Mouse (Mus musculus) Patski (cell line): ENCODE measurements around the gene Arrb1. TPM values are rescaled to one million over a fixed set of nuclear protein-coding genes. Genes with fewer than 3 reads are reported as not detected.

Source experiments
- ATAC-seq: fragments of 100-300 bp; one replicate; pipeline ENCODE4 v1.8.0; 2021
- CTCF ChIA-PET: fragments of 350-600 bp; sonication (Branson Sonifier 250); formaldehyde crosslinking; loops from one replicate; lab custom pipeline; 2022; ENCODE audit warnings: inconsistent platforms; lab: Charles Lee
- POLR2A ChIA-PET: fragments of 350-600 bp; sonication (Branson Sonifier 250); formaldehyde crosslinking; loops from one replicate; lab custom pipeline; 2022; ENCODE audit warnings: antibody characterized with exemption, inconsistent platforms; lab: Charles Lee
- DNase-seq: peaks from one replicate; pipeline ENCODE4 v3.0.0-alpha.2; 2011; ENCODE audit warnings: low read depth, low spot score
- H3K27me3 ChIP-seq: fragments of 371-371 bp; one replicate; pipeline ENCODE4 v1.5.1; 2021
- CTCF ChIP-seq: fragments of 100-300 bp; IDR thresholded peaks from one replicate; pipeline ENCODE4 v1.5.1; 2021
- in situ Hi-C: fragments of 300-500 bp; cut with MboI; formaldehyde crosslinking; loops from 3 replicates; pipeline ENCODE4 v1.11.1; 2018; ENCODE audit warnings: low pct_unique_long_range_greater_than_20kb, mixed read lengths
- polyA plus RNA-seq: library from polyadenylated mRNA; unstranded; gene quantifications from one replicate; pipeline ENCODE4 v1.2.3, GENCODE M21; 2021

Arrb1 gene
- polyA plus RNA-seq, 1 experiment from 2014 or later = 11.7 TPM

DNA sequence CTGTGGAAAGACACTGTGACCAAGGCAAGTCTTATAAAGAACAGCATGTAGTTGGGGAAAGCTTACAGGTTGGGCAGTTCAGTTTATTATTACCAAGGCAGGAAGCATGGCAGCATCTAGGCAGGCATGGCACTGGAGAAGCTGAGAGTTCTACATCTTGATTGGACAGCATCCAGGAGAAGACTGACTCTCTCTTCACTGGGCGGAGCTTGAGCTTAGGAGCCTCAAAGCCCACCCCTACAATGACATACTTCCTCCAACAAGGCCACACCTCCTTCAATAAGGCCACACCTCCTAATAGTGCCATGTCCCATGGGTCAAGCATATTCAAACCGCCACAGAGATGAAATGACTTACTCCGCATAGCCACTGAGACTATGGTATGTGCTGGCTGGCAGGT lies 16.4 kb downstream of the Arrb1 start:
- ChIA-PET POLR2A (interaction anchor here (0.6 kb wide), 1 partner anchor 95 kb away, joined by 3 read pairs; no protein-coding TSS in a partner anchor), CTCF (interaction anchor here (0.8 kb wide), 1 partner anchor 9 kb away, joined by 3 read pairs; no protein-coding TSS in a partner anchor)
- no peaks in the 10 kb centered on the region for H3K27me3 ChIP-seq
- DNase-seq (no peak), ATAC-seq (no peak)
- in situ Hi-C loops = no loop called here
- no peak for TF ChIP-seq CTCF

- ATAC-seq (no peak), DNase-seq (no peak)
- TF ChIP-seq CTCF = no peak
- in situ Hi-C loops = no loop called here
- POLR2A ChIA-PET = no interaction called here
- H3K27me3 ChIP-seq = no peaks in the 10 kb centered on the region
- CTCF ChIA-PET = interaction anchor here (1.4 kb wide), 1 partner anchor 53 kb away, joined by 4 read pairs; no protein-coding TSS in a partner anchor
Observed at GRCm38 (mm10) chr7:99553222-99553884, 18.1 kb downstream of the Arrb1 start.

DNA sequence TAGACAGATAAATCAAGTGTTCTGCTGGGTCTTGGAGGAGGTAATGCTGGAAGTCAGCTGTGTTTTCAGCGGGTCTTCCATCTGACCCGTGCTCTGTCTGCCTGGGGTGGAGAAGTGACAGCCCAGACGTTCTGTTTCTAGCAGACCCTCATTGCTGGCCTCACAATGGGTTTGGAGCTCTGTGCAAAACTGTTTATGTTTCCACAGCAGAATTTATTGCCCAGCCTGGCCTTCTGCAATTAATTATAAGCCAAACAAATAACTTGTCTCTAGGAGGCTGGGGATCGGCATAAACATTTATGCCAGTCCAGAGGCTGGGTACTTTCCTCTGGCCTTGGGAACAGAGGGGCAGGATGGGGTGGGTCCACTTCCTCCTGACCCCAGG lies 18.6 kb downstream of the Arrb1 start:
- CTCF ChIA-PET = interaction anchor here (1.4 kb wide), 1 partner anchor 54 kb away, joined by 4 read pairs; no protein-coding TSS in a partner anchor
- in situ Hi-C loops = no loop called here
- TF ChIP-seq CTCF = no peak
- POLR2A ChIA-PET = no interaction called here
- no peak for ATAC-seq
- H3K27me3 ChIP-seq = no peaks in the 10 kb centered on the region
- DNase-seq = no peak

GRCm38 (mm10) chr7:99555862-99556261 lies 20.6 kb downstream of the Arrb1 start:
- DNase-seq = no peak
- no peak for ATAC-seq
- in situ Hi-C loops = loop anchor here (5.0 kb wide), 1 partner anchor 54 kb away; no protein-coding TSS in a partner anchor
- TF ChIP-seq CTCF = peak; percentile 93
- ChIA-PET CTCF (interaction anchor here (1.1 to 3.5 kb wide), 7 partner anchors 9 to 57 kb away, joined by 3 to 29 read pairs (median 6); no protein-coding TSS in a partner anchor), POLR2A (interaction anchor here (1.2 kb wide), 1 partner anchor 34 kb away, joined by 3 read pairs; no protein-coding TSS in a partner anchor)
- no peaks in the 10 kb centered on the region for H3K27me3 ChIP-seq

DNA sequence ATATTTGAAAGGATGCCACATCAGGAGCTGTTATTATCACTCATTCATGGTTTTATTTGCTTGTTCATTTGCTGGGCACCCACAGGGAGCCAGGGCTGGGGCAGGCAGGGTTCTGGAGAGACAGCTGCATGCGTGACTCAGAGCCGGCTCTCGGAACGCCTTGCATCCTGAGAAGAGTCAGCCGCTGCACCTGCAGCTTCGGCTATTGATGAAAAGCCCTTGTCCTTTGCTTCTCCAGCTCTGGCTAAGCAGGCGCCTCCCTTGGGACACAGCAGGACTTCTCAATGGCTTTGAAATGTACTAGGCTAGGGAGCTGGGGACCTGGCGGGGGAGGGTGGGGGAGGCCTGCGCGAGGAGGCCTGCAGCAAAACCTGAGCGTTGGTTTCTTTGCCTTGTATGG lies 23.8 kb downstream of the Arrb1 start:
- ATAC-seq = no peak
- ChIA-PET POLR2A (interaction anchor here (0.7 kb wide), 1 partner anchor 14 kb away, joined by 3 read pairs; no protein-coding TSS in a partner anchor), CTCF (interaction anchor here (1.9 to 2.0 kb wide), 2 partner anchors 31 to 59 kb away, joined by 5 to 6 read pairs; no protein-coding TSS in a partner anchor)
- TF ChIP-seq CTCF = no peak
- H3K27me3 ChIP-seq = no peaks in the 10 kb centered on the region
- no peak for DNase-seq
- in situ Hi-C loops = loop anchor here (5.0 kb wide), 1 partner anchor 57 kb away; no protein-coding TSS in a partner anchor

- in situ Hi-C loops = no loop called here
- TF ChIP-seq CTCF = no peak
Observed at GRCm38 (mm10) chr7:99562478-99562877, 27.2 kb downstream of the Arrb1 start.

DNA sequence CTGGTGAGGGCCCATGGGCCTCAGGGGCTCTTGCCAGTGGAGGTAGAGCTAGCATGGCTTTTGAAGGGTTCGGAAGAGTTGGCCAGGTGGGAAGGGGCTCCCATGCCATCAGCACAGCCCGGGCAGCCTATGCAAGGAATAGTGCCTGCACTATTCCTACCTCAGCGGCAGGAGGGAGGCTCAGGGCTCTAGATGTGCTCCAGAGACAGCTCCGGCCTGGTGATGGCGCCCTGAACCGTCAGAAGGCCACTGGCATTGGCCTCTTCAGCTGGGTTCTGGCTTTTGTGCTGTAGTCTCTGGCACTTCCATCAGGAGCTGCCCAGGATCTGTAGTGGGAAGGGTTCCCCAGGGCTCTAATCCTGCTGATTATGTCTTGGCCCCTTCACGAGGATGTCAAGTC lies 28.0 kb downstream of the Arrb1 start:
- no peak for TF ChIP-seq CTCF
- ChIA-PET POLR2A (no interaction called here), CTCF (interaction anchor here (1.4 kb wide), 1 partner anchor 63 kb away, joined by 4 read pairs; no protein-coding TSS in a partner anchor)
- in situ Hi-C loops = no loop called here
- ATAC-seq (no peak), DNase-seq (no peak)
- H3K27me3 ChIP-seq = no peaks in the 10 kb centered on the region

More at GRCm38 (mm10) chr7:99562478-99562877, 27.2 kb downstream of the Arrb1 start:
- DNase-seq (no peak), ATAC-seq (no peak)
- ChIA-PET CTCF (interaction anchor here (1.4 kb wide), 1 partner anchor 63 kb away, joined by 4 read pairs; no protein-coding TSS in a partner anchor), POLR2A (no interaction called here)
- no peaks in the 10 kb centered on the region for H3K27me3 ChIP-seq

DNA sequence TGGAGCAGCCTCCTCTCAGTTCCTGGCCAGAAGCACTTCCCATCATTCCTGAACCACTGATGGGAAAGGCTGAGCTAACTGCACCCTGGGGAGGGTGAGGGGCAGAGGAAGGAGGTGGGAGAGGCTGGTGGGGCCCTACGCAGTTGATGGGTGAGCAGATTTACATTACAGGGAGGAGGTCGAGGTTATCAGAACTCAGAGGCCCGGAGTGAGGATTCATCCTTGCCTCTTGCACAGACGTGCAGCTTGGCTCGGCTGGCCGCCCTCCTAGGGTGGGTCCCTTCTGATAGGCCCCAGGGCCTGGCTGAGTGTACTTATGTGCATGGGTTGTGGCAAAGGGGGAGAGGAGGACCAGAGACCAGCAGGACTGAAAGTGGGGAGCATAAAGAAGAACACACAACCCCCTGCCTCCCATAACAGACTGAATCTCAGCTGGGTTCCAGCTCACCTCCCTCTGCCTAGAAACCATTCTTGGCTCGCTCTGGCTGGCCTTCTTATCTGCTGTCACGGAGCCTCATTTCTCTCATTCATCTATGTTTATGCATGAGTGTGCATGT lies 30.1 kb downstream of the Arrb1 start:
- DNase-seq (no peak), ATAC-seq (no peak)
- in situ Hi-C loops = no loop called here
- no peak for TF ChIP-seq CTCF
- H3K27me3 ChIP-seq = no peaks in the 10 kb centered on the region
- POLR2A ChIA-PET = no interaction called here
- CTCF ChIA-PET = no interaction called here

DNA sequence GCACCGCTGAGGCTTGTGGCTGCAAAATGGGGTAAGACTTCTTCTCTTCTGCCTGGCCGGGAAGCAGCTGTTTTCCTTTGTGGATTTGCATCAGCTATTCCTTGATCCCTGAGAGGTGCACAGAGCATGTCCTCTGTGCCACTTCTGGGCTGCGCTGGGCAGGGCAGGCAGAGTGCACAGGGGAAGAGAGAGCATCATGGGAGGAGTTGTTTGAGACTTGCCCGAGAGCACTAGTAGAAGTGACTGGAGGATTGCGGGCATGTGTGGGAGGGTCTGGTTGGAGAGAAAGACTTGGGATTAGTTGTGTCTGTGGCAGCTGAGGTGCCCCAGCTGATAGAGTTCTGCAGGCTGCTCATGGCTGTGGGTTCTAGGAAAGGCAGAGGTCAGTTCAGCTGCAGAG lies 35.4 kb downstream of the Arrb1 start:
- CTCF ChIA-PET = no interaction called here
- H3K27me3 ChIP-seq = no peaks in the 10 kb centered on the region
- POLR2A ChIA-PET = no interaction called here
- DNase-seq (no peak), ATAC-seq (no peak)
- no peak for TF ChIP-seq CTCF
- in situ Hi-C loops = no loop called here

DNA sequence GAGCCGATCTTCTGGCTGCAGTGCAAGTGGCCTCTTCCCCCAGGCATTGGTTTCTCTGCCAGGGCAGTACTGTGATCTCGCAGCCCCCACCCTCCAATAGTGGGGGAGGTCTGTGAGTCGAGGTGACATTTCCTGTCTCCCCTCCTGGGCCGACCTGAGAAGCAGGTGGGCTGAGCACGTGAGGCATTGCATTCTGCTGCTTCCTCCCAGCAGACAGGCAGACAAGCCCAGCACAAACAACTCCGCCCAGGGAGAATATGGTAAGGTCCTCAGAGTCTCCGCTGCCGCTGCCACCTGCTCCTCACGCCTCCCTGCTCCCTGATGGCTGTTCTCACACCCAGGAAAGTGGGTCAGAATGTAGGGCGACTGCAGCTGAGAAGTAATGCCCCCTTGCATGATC lies 37.7 kb downstream of the Arrb1 start:
- no peak for DNase-seq
- H3K27me3 ChIP-seq = no peaks in the 10 kb centered on the region
- ChIA-PET POLR2A (interaction anchor here (0.8 kb wide), 1 partner anchor 14 kb away, joined by 3 read pairs; no protein-coding TSS in a partner anchor), CTCF (no interaction called here)
- in situ Hi-C loops = no loop called here
- no peak for TF ChIP-seq CTCF
- ATAC-seq = no peak

DNA sequence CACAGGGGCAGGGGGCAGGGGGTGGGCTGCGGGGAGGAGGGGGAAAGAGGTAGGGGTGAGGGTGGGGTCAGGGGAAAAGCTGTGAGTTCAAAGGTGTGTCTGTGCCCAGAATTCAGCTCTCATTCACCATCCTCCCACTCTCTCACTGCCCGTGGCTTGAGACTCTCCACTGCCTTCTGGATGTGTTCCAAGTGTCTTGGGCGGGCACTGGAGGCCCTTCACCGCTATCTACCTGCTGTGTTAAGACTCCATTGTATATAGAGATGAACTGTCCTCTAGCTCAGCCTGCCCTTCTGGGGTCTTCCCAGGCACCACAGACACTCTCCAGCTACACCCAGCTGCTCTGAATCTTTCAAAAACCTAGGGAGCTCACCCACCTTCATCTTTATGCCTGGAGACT lies 38.1 kb downstream of the Arrb1 start:
- no peak for ATAC-seq
- TF ChIP-seq CTCF = no peak
- in situ Hi-C loops = no loop called here
- H3K27me3 ChIP-seq = no peaks in the 10 kb centered on the region
- ChIA-PET CTCF (no interaction called here), POLR2A (interaction anchor here (0.8 kb wide), 1 partner anchor 15 kb away, joined by 3 read pairs; no protein-coding TSS in a partner anchor)
- no peak for DNase-seq
